Mouse (Mus musculus) intestine, embryonic 15.5 days (tissue): ENCODE data around the gene 1190002N15Rik. TPM values are rescaled to one million over a fixed set of nuclear protein-coding genes. Genes with fewer than 3 reads are reported as not detected.
A peak's percentile ranks its signal among the peaks of the same experiment; 100 is the strongest.

Experiments
- ATAC-seq: fragments of 200-750 bp; cut with Nextera tagmentation; 2 replicates; pipeline ENCODE4 v1.8.0; 2017; ENCODE audit warnings: moderate TSS enrichment, moderate library complexity
- H3K27ac ChIP-seq: fragments of 300-500 bp; sonication (generic); 2 replicates; pipeline ENCODE4 v1.5.1; 2015; ENCODE audit warnings: mild to moderate bottlenecking, inconsistent platforms
- H3K27me3 ChIP-seq: fragments of 300-500 bp; sonication (generic); replicated peaks from 2 replicates; pipeline ENCODE4 v1.6.1; 2015; ENCODE audit warnings: inconsistent platforms
- H3K36me3 ChIP-seq: fragments of 300-500 bp; sonication (generic); 2 replicates; pipeline ENCODE4 v1.6.1; 2015; ENCODE audit warnings: inconsistent platforms
- H3K4me1 ChIP-seq: fragments of 300-500 bp; sonication (generic); replicated peaks from 2 replicates; pipeline ENCODE4 v1.6.1; 2015; ENCODE audit warnings: inconsistent platforms
- H3K4me2 ChIP-seq: fragments of 300-500 bp; sonication (generic); replicated peaks from 2 replicates; pipeline ENCODE4 v1.6.1; 2015; ENCODE audit warnings: mild to moderate bottlenecking, inconsistent platforms
- H3K4me3 ChIP-seq: fragments of 300-500 bp; sonication (generic); replicated peaks from 2 replicates; pipeline ENCODE4 v1.5.1; 2015; ENCODE audit warnings: inconsistent platforms
- H3K9ac ChIP-seq: fragments of 300-500 bp; sonication (generic); 2 replicates; pipeline ENCODE4 v1.6.1; 2015; ENCODE audit warnings: inconsistent platforms
- H3K9me3 ChIP-seq: fragments of 300-500 bp; sonication (generic); 2 replicates; pipeline ENCODE4 v1.6.1; 2016; ENCODE audit warnings: inconsistent platforms
- WGBS: fragments of 180-500 bp; shearing (Covaris S2); methylation state at CpG from one replicate; pipeline ENCODE4 v1.1.7; 2015; 5-methylcytosine and 5-hydroxymethylcytosine counted together
- polyA plus RNA-seq: library from polyadenylated mRNA; unstranded; fragments of >200 nt; fragmentation: Nextera tagmentation; extraction: Ambion mirVana; gene quantifications from 2 replicates; pipeline ENCODE4 v1.2.1, GENCODE M21; 2015

Gene 1190002N15Rik
- 12.8 and 17.8 TPM in 2 replicates for polyA plus RNA-seq

- ATAC-seq, result peak; percentile 90
- Histone ChIP-seq H3K4me2 (peak within 1 kb of the TSS; percentile 86), H3K4me3 (peak within 1 kb of the TSS; percentile 67), H3K9ac (peak within 1 kb of the TSS; percentile 79), H3K27ac (peak within 1 kb of the TSS; percentile 97), H3K36me3 (no peaks in the 10 kb centered on the region), H3K9me3 (no peaks in the 10 kb centered on the region), H3K27me3 (no peaks in the 10 kb centered on the region), H3K4me1 (no peaks in the 10 kb centered on the region)
- WGBS, result under 1% methylated on average over 93 of the region's 104 CpGs
Observed at GRCm38 (mm10) chr9:94537970-94538822, at the start of gene 1190002N15Rik. Gene 1190002N15Rik (minus strand): TSS chr9:94538081.

GRCm38 (mm10) chr9:94582309-94582708 lies 44.4 kb upstream of the 1190002N15Rik start:
- Histone ChIP-seq H3K4me3 (no peak overlapping the region), H3K27me3 (no peaks in the 10 kb centered on the region), H3K4me1 (no peaks in the 10 kb centered on the region), H3K9me3 (no peaks in the 10 kb centered on the region), H3K4me2 (no peak overlapping the region), H3K27ac (no peak overlapping the region), H3K9ac (no peak overlapping the region), H3K36me3 (no peaks in the 10 kb centered on the region)
- no peak for ATAC-seq
- 83% methylated on average over 8 of the region's 8 CpGs for WGBS

- Histone ChIP-seq H3K27ac (no peak overlapping the region), H3K36me3 (no peaks in the 10 kb centered on the region), H3K27me3 (no peaks in the 10 kb centered on the region), H3K9me3 (no peaks in the 10 kb centered on the region), H3K4me2 (no peak overlapping the region), H3K9ac (no peak overlapping the region), H3K4me3 (no peak overlapping the region), H3K4me1 (no peaks in the 10 kb centered on the region)
- ATAC-seq, result no peak
- WGBS, result 83% methylated on average over 4 of the region's 4 CpGs
Observed at GRCm38 (mm10) chr9:94581661-94582060, 43.8 kb upstream of the 1190002N15Rik start.

GRCm38 (mm10) chr9:94580071-94580737 lies 42.3 kb upstream of the 1190002N15Rik start:
- Histone ChIP-seq H3K4me1 (no peaks in the 10 kb centered on the region), H3K27me3 (no peaks in the 10 kb centered on the region), H3K9me3 (no peaks in the 10 kb centered on the region), H3K27ac (no peak overlapping the region), H3K9ac (no peak overlapping the region), H3K4me3 (no peak overlapping the region), H3K36me3 (no peaks in the 10 kb centered on the region), H3K4me2 (no peak overlapping the region)
- no peak for ATAC-seq
- 72% methylated on average over 3 of the region's 3 CpGs for WGBS

GRCm38 (mm10) chr9:94571802-94572201 lies 33.9 kb upstream of the 1190002N15Rik start:
- Histone ChIP-seq H3K4me2 (no peak overlapping the region), H3K9ac (no peak overlapping the region)

GRCm38 (mm10) chr9:94568386-94568785 lies 30.5 kb upstream of the 1190002N15Rik start:
- Histone ChIP-seq H3K4me3 (no peak overlapping the region), H3K27ac (no peak overlapping the region), H3K36me3 (no peaks in the 10 kb centered on the region), H3K9ac (no peak overlapping the region), H3K27me3 (no peaks in the 10 kb centered on the region), H3K4me1 (no peaks in the 10 kb centered on the region), H3K9me3 (no peaks in the 10 kb centered on the region), H3K4me2 (no peak overlapping the region)
- no peak for ATAC-seq
- WGBS, result 86% methylated on average over 3 of the region's 3 CpGs

More at GRCm38 (mm10) chr9:94571802-94572201, 33.9 kb upstream of the 1190002N15Rik start:
- H3K36me3 ChIP-seq, result no peaks in the 10 kb centered on the region
- 54% methylated on average over 1 of the region's 1 CpGs for WGBS
- no peaks in the 10 kb centered on the region for H3K9me3 ChIP-seq
- no peak overlapping the region for H3K27ac ChIP-seq
- ATAC-seq, result no peak
- no peaks in the 10 kb centered on the region for H3K27me3 ChIP-seq
- H3K4me3 ChIP-seq, result no peak overlapping the region
- no peaks in the 10 kb centered on the region for H3K4me1 ChIP-seq

GRCm38 (mm10) chr9:94567722-94568314 lies 29.9 kb upstream of the 1190002N15Rik start:
- Histone ChIP-seq H3K36me3 (no peaks in the 10 kb centered on the region), H3K9ac (no peak overlapping the region), H3K27ac (no peak overlapping the region), H3K4me2 (no peak overlapping the region), H3K9me3 (no peaks in the 10 kb centered on the region), H3K27me3 (no peaks in the 10 kb centered on the region), H3K4me1 (no peaks in the 10 kb centered on the region), H3K4me3 (no peak overlapping the region)
- no peak for ATAC-seq
- 72% methylated on average over 5 of the region's 5 CpGs for WGBS

GRCm38 (mm10) chr9:94556776-94557514 lies 19.1 kb upstream of the 1190002N15Rik start:
- H3K4me1 ChIP-seq, result no peaks in the 10 kb centered on the region
- 84% methylated on average over 6 of the region's 6 CpGs for WGBS
- no peak overlapping the region for H3K9ac ChIP-seq
- H3K27ac ChIP-seq, result no peak overlapping the region
- H3K27me3 ChIP-seq, result no peaks in the 10 kb centered on the region
- no peak overlapping the region for H3K4me2 ChIP-seq
- no peak for ATAC-seq
- no peaks in the 10 kb centered on the region for H3K36me3 ChIP-seq
- no peaks in the 10 kb centered on the region for H3K9me3 ChIP-seq
- no peak overlapping the region for H3K4me3 ChIP-seq

GRCm38 (mm10) chr9:94556249-94556648 lies 18.4 kb upstream of the 1190002N15Rik start:
- no peak overlapping the region for H3K27ac ChIP-seq
- H3K9me3 ChIP-seq, result no peaks in the 10 kb centered on the region
- no peak overlapping the region for H3K4me3 ChIP-seq
- no peak overlapping the region for H3K4me2 ChIP-seq
- H3K9ac ChIP-seq, result no peak overlapping the region
- ATAC-seq, result no peak
- no peaks in the 10 kb centered on the region for H3K27me3 ChIP-seq
- no peaks in the 10 kb centered on the region for H3K36me3 ChIP-seq
- H3K4me1 ChIP-seq, result no peaks in the 10 kb centered on the region

- H3K4me1 ChIP-seq, result no peaks in the 10 kb centered on the region
- H3K27ac ChIP-seq, result no peak overlapping the region
- H3K4me2 ChIP-seq, result no peak overlapping the region
- no peaks in the 10 kb centered on the region for H3K36me3 ChIP-seq
- no peaks in the 10 kb centered on the region for H3K27me3 ChIP-seq
- H3K9me3 ChIP-seq, result no peaks in the 10 kb centered on the region
- H3K4me3 ChIP-seq, result no peak overlapping the region
- ATAC-seq, result no peak
- H3K9ac ChIP-seq, result no peak overlapping the region
- 89% methylated on average over 2 of the region's 2 CpGs for WGBS
Observed at GRCm38 (mm10) chr9:94550493-94551095, 12.7 kb upstream of the 1190002N15Rik start.

GRCm38 (mm10) chr9:94543881-94544280 lies 6.0 kb upstream of the 1190002N15Rik start:
- no peak for ATAC-seq
- Histone ChIP-seq H3K27ac (no peak overlapping the region), H3K9ac (no peak overlapping the region), H3K4me1 (no peaks in the 10 kb centered on the region), H3K4me3 (no peak overlapping the region), H3K4me2 (no peak overlapping the region), H3K27me3 (no peaks in the 10 kb centered on the region), H3K9me3 (no peaks in the 10 kb centered on the region), H3K36me3 (no peaks in the 10 kb centered on the region)
- 93% methylated on average over 4 of the region's 4 CpGs for WGBS
